Mouse (Mus musculus) heart, embryonic 11.5 days (tissue): ENCODE measurements around the gene Nr2e3. TPM values are rescaled to one million over a fixed set of nuclear protein-coding genes. Genes with fewer than 3 reads are reported as not detected.

ENCODE experiments used
- ATAC-seq: fragments of 200-750 bp; cut with Nextera tagmentation; replicated peaks from 2 replicates; pipeline ENCODE4 v1.8.0; 2017; ENCODE audit warnings: moderate library complexity; ENCODE audit not compliant: insufficient number of reproducible peaks, low FRiP score, low TSS enrichment
- H3K27ac ChIP-seq: fragments of 300-500 bp; sonication (generic); 2 replicates; pipeline ENCODE4 v1.5.1; 2014; ENCODE audit warnings: mild to moderate bottlenecking, low read depth, low read length
- H3K27me3 ChIP-seq: fragments of 300-500 bp; sonication (generic); 2 replicates; pipeline ENCODE4 v1.6.1; 2014; ENCODE audit warnings: mild to moderate bottlenecking, low read length, mixed read lengths; ENCODE audit not compliant: control insufficient read depth, insufficient read depth
- H3K36me3 ChIP-seq: fragments of 300-500 bp; sonication (generic); 2 replicates; pipeline ENCODE4 v1.6.1; 2014; ENCODE audit warnings: mild to moderate bottlenecking, low read length, moderate library complexity, mixed read lengths; ENCODE audit not compliant: control insufficient read depth, insufficient read depth
- H3K4me1 ChIP-seq: fragments of 300-500 bp; sonication (generic); 2 replicates; pipeline ENCODE4 v1.6.1; 2014; ENCODE audit warnings: low read length; ENCODE audit not compliant: control insufficient read depth, insufficient read depth
- H3K4me2 ChIP-seq: fragments of 300-500 bp; sonication (generic); 2 replicates; pipeline ENCODE4 v1.6.1; 2014; ENCODE audit warnings: mild to moderate bottlenecking, moderate library complexity
- H3K4me3 ChIP-seq: fragments of 300-500 bp; sonication (generic); 2 replicates; pipeline ENCODE4 v1.5.1; 2014; ENCODE audit warnings: low read depth, low read length
- H3K9ac ChIP-seq: fragments of 300-500 bp; sonication (generic); 2 replicates; pipeline ENCODE4 v1.6.1; 2014; ENCODE audit warnings: mild to moderate bottlenecking, low read depth, low read length, moderate library complexity
- H3K9me3 ChIP-seq: fragments of 300-500 bp; sonication (generic); replicated peaks from 2 replicates; pipeline ENCODE4 v1.6.1; 2016; ENCODE audit warnings: low read length; ENCODE audit not compliant: control insufficient read depth
- WGBS: fragments of 180-500 bp; shearing (Covaris S2); extraction: QIAGEN DNeasy Blood & Tissue Kit; methylation state at CpG from one replicate; pipeline ENCODE4 v1.1.7; 2014; ENCODE audit not compliant: insufficient replicate concordance; 5-methylcytosine and 5-hydroxymethylcytosine counted together
- polyA plus RNA-seq: library from polyadenylated mRNA; unstranded; fragments of >200 nt; fragmentation: Nextera tagmentation; extraction: Ambion mirVana; gene quantifications from 2 replicates; pipeline ENCODE4 v1.2.1, GENCODE M21; 2014

Nr2e3 gene
- polyA plus RNA-seq, 1 experiment from 2014 or later, result not detected

GRCm38 (mm10) chr9:59955199-59955598, 5.3 kb downstream of the Nr2e3 start:
- WGBS, result 60% methylated on average over 3 of the region's 3 CpGs
- Histone ChIP-seq H3K9ac (no peak overlapping the region), H3K9me3 (no peaks in the 10 kb centered on the region), H3K27me3 (no peaks in the 10 kb centered on the region), H3K4me2 (no peak overlapping the region), H3K27ac (no peak overlapping the region), H3K4me1 (peaks cover 8% of the 10 kb centered on the region; the same call in 1 of the 2 replicates), H3K4me3 (no peak overlapping the region), H3K36me3 (no peaks in the 10 kb centered on the region)
- ATAC-seq, result no peak

DNA sequence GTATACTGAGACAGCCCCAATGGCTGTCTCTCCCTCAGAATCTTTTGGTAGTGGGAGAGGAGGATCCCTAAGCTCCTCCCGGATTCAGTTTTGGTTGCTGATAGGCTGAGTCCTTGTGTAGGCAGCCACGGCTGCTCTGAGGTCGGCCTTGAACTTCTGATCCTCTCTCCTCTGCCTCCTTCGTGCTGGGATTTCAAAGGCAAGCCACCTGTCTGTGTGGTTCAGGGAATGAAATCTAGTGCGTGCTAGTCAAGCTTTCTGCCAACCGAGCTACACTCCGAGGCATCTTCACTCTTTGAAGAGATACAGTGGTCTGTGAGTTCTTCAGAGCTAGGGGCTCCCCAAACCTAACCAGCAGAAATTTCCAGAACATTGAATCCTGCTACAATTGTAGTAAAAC, 6.9 kb downstream of the Nr2e3 start:
- Histone ChIP-seq H3K9ac (no peak overlapping the region), H3K36me3 (no peaks in the 10 kb centered on the region), H3K4me2 (no peak overlapping the region), H3K4me3 (no peak overlapping the region), H3K4me1 (peaks cover 8% of the 10 kb centered on the region; the same call in 1 of the 2 replicates), H3K27ac (no peak overlapping the region), H3K27me3 (no peaks in the 10 kb centered on the region), H3K9me3 (no peaks in the 10 kb centered on the region)
- WGBS, result 72% methylated on average over 7 of the region's 7 CpGs
- no peak for ATAC-seq

GRCm38 (mm10) chr9:59952515-59953070, 7.9 kb downstream of the Nr2e3 start:
- no peaks in the 10 kb centered on the region for H3K9me3 ChIP-seq
- no peaks in the 10 kb centered on the region for H3K36me3 ChIP-seq
- H3K4me1 ChIP-seq, result peaks cover 8% of the 10 kb centered on the region; the same call in 1 of the 2 replicates
- no peak overlapping the region for H3K4me2 ChIP-seq
- no peak overlapping the region for H3K4me3 ChIP-seq
- no peaks in the 10 kb centered on the region for H3K27me3 ChIP-seq
- ATAC-seq, result no peak
- H3K9ac ChIP-seq, result no peak overlapping the region
- no peak overlapping the region for H3K27ac ChIP-seq
- WGBS, result 24% methylated on average over 7 of the region's 8 CpGs

DNA sequence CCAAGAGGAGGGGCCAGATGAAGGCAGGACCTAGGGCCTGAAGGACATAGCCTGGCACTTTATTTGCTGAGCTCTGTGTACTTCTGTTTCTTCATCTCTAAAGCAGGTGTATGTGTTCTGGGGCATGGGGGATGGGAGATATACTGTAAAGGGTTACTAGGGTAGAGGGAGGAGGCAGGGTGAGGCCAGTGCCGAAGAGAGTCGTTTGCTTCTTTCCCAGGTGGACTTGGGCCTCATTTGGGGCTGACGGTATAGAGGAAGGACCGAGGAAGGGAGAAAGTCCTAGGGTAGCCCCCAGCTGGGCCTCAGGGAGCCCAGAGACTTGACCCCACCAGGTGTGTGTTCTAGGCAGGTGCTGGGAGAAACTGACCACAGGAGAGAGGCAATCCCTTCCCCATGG, 8.5 kb downstream of the Nr2e3 start:
- no peaks in the 10 kb centered on the region for H3K36me3 ChIP-seq
- 76% methylated on average over 4 of the region's 4 CpGs for WGBS

DNA sequence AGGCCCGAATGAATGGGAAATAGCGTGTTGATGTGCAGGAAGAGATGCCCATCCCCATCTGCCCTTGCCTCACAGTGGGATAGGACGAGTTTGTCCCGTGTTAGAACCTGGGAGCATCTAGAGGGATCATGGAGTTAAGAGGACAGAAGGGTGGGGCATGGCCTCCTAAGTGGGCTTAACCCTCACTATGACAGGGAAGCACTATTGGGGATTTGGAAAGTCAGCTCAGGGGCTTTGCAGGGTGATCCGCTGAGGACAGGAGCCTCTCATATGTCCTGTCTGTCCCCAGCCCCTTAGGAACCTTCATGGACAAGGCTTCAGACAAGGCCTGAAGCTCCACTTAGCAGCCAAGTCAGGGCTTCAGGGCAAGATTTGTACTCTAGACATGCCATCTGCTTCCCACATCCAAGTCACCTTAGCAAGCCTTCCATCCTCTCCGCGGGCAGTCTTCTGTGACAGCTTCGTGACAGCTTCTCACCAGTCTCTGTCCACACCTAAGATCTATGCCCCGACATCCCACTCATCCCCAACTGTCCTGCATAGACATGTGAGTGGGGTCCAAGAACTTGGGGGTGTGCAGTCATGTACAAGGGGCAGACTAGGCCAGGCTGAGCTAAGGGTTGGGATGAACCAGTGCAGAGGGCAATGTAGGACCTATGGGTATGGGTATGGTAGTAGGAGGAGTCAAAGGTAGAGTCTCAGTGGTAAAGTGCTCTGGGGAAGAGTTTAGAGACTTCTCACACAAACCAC, 9.3 kb downstream of the Nr2e3 start:
- Histone ChIP-seq H3K4me3 (no peak overlapping the region), H3K4me2 (no peak overlapping the region), H3K9ac (no peak overlapping the region), H3K9me3 (no peaks in the 10 kb centered on the region), H3K4me1 (peaks cover 8% of the 10 kb centered on the region; the same call in 1 of the 2 replicates), H3K27ac (no peak overlapping the region), H3K27me3 (no peaks in the 10 kb centered on the region), H3K36me3 (no peaks in the 10 kb centered on the region)
- ATAC-seq, result no peak
- WGBS, result 86% methylated on average over 9 of the region's 9 CpGs

More for the DNA sequence above, 8.5 kb downstream of the Nr2e3 start:
- H3K4me2 ChIP-seq, result no peak overlapping the region
- no peak overlapping the region for H3K4me3 ChIP-seq
- H3K27ac ChIP-seq, result no peak overlapping the region
- H3K9me3 ChIP-seq, result no peaks in the 10 kb centered on the region
- no peaks in the 10 kb centered on the region for H3K27me3 ChIP-seq
- peaks cover 8% of the 10 kb centered on the region; the same call in 1 of the 2 replicates for H3K4me1 ChIP-seq
- ATAC-seq, result no peak
- no peak overlapping the region for H3K9ac ChIP-seq

- 81% methylated on average over 5 of the region's 5 CpGs for WGBS
- Histone ChIP-seq H3K27ac (no peak overlapping the region), H3K9me3 (no peaks in the 10 kb centered on the region), H3K4me3 (no peak overlapping the region), H3K4me1 (0 out of 2 replicates have a peak, but pooled peaks cover 4% of the 10 kb centered on the region), H3K36me3 (no peaks in the 10 kb centered on the region), H3K27me3 (no peaks in the 10 kb centered on the region), H3K4me2 (no peak overlapping the region), H3K9ac (no peak overlapping the region)
- no peak for ATAC-seq
These were observed 10.5 kb downstream of the Nr2e3 start for GRCm38 (mm10) chr9:59949981-59950380.

DNA sequence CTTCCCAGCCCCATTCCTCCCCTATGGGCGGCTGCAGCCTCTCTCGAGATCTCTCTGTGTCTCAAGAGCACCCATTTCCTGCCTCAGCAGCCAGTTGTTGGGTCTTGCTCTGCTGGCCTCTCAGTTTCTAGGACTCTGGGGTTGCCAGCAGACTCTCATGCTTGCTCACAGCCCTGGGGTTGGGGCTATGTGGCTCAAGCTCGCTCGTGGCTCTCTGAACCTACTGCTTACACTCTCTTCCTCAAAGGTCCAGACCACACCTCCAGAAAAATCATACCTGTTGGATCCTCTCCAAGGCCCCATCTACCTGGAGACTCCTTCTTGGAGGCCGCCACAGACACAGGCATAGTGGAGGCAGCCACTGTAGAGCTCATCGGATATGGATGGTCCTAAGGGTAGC, 10.9 kb downstream of the Nr2e3 start:
- Histone ChIP-seq H3K36me3 (no peaks in the 10 kb centered on the region), H3K9me3 (no peaks in the 10 kb centered on the region), H3K27me3 (no peaks in the 10 kb centered on the region), H3K9ac (no peak overlapping the region), H3K4me1 (0 out of 2 replicates have a peak, but pooled peaks cover 4% of the 10 kb centered on the region), H3K27ac (no peak overlapping the region), H3K4me3 (no peak overlapping the region), H3K4me2 (no peak overlapping the region)
- WGBS, result 83% methylated on average over 6 of the region's 6 CpGs
- ATAC-seq, result no peak

DNA sequence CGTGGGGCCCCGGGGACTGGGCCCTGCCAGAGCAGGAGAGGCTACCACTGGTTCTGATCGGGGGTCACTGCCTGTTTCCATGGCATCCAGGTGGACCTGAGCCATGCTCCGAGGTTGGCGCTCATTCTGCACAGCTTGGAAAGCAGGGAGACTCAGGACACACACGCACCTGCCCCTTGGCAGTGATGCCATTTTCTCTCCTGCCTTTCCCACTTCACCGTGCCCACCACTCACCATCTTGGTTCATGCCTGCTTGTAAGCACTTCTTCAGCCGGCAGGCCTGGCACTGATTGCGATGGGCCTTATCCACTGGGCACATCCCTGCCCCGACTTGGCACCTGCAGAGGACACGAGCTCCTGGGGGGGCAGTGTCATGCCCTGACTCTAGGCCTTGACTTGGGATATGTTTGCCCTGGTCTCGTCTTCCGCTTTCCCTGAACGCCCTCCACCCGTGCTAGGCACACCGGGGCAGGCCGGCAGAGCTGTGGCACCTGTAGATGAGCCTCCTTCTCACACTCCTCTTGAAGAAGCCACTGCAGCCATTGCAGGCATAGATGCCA, 11.7 kb downstream of the Nr2e3 start:
- H3K27ac ChIP-seq, result no peak overlapping the region
- H3K4me3 ChIP-seq, result no peak overlapping the region
- H3K9ac ChIP-seq, result no peak overlapping the region
- no peaks in the 10 kb centered on the region for H3K27me3 ChIP-seq
- 0 out of 2 replicates have a peak, but pooled peaks cover 4% of the 10 kb centered on the region for H3K4me1 ChIP-seq
- H3K4me2 ChIP-seq, result no peak overlapping the region
- no peak for ATAC-seq
- no peaks in the 10 kb centered on the region for H3K9me3 ChIP-seq
- H3K36me3 ChIP-seq, result no peaks in the 10 kb centered on the region
- WGBS, result 84% methylated on average over 17 of the region's 17 CpGs
